Comparison of ENCODE assay signal across 14 mouse cellular contexts in genomic region chr4:84623312-84623711, GRCm38 (mm10). TPM values are rescaled to one million over a fixed set of nuclear protein-coding genes. Genes with fewer than 3 reads are reported as not detected.
"Had no signal": no experiment of that assay in that cellular context is flagged by ENCODE, and none has a peak within 500 bp of the region (broad histone marks: within the 10 kb centered on the region; RNA-seq: fewer than 3 reads in every experiment).

No protein-coding gene starts in this region.

- ATAC-seq: inflammation-experienced regulatory T-cells, adult 6 months; intestine, postnatal 0 days had no signal

- H3K36me3 ChIP-seq: limb, embryonic 15.5 days; midbrain, embryonic 10.5 days; neural tube, embryonic 15.5 days had no signal

- H3K27me3 ChIP-seq: limb, embryonic 15.5 days; neural tube, embryonic 15.5 days had no signal

- H3K27ac ChIP-seq: limb, embryonic 15.5 days; liver, embryonic 14.5 days; midbrain, embryonic 10.5 days; neural tube, embryonic 15.5 days had no signal

- H3K4me3 ChIP-seq: limb, embryonic 15.5 days; midbrain, embryonic 10.5 days; myocyte; neural tube, embryonic 15.5 days had no signal

- H3K4me1 ChIP-seq: neural tube, embryonic 15.5 days had no signal

- H3K4me2 ChIP-seq: limb, embryonic 15.5 days; neural tube, embryonic 15.5 days had no signal

- H3K9ac ChIP-seq: limb, embryonic 15.5 days; liver, embryonic 14.5 days; neural tube, embryonic 15.5 days had no signal

- DNase-seq: layer of hippocampus, adult 9-11 months; layer of hippocampus, postnatal 36 days; lung, postnatal 4 days; midbrain, embryonic 14.5 days; right cerebral cortex, adult 18-20 months; right cerebral cortex, postnatal 25 days; thymus, postnatal 4 days had no signal

- H3K9me3 ChIP-seq: limb, embryonic 15.5 days; midbrain, embryonic 10.5 days; neural tube, embryonic 15.5 days had no signal

RNA-seq across cellular contexts. Expression of gene Bnc2, which starts 51.8 kb away (rescaled TPM):
- polyA plus RNA-seq: inflammation-experienced regulatory T-cells, adult 6 months had no signal
